In the genomic region with DNA sequence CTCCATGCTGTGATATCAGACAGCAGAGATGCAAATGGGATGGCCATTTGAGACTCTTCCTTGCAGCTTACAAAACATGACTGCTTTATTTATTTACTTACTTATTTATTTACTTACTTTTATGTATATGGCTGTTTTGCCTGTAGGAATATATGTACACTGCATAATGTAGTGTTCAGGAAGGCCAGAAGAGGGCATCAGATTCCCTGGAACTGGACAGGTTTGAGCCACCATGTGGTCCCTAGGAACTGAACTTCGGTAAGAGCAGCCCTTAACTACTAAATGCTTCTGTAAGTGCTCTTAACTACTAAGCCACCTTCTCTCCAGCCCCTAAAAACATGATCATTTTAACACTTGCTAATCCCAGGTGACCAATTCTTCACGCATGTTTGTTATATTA, we compare ENCODE assay signal across 10 mouse cellular contexts. TPM values are rescaled to one million over a fixed set of nuclear protein-coding genes. Genes with fewer than 3 reads are reported as not detected.
DNase-seq lines count a peak whose midpoint lies in the region; ATAC-seq and TF ChIP-seq lines count a peak whose summit lies in the region.
"Had no signal": no experiment of that assay in that cellular context is flagged by ENCODE, and none has a peak within 500 bp of the region (broad histone marks: within the 10 kb centered on the region; RNA-seq: fewer than 3 reads in every experiment).

No protein-coding gene starts in this region.

- DNase-seq in cerebellum, postnatal 10 days, result peak; percentile 67 to 69
- DNase-seq in cerebellum, adult 9-10 months, result no peak
- no peak for DNase-seq in left cerebral cortex, adult 2 months (ENCODE audit: extremely low spot score in 1 of 2, low spot score in 2 of 2)
- no peak for DNase-seq in left cerebral cortex, adult 18-20 months (ENCODE audit: low spot score in 2 of 2)
- peak; percentile 68 for DNase-seq in ZHBTc4 (ENCODE audit: low read depth, low spot score)
- no peak for DNase-seq in adrenal gland, postnatal 10 days
- no peak for DNase-seq in yolk sac, embryonic 10.5 days (ENCODE audit: low spot score)

- peak; percentile 53 for TF ChIP-seq CTCF in left cerebral cortex, adult 2 months (IDR thresholded peaks at IDR 0.05)

- H3K4me3 ChIP-seq in left cerebral cortex, adult 2 months, result no peak overlapping the region
- H3K4me3 ChIP-seq: heart, embryonic 12.5 days; neural tube, embryonic 12.5 days had no signal

- ATAC-seq in megakaryocyte, adult 5-6 weeks (ENCODE audit: poor library complexity, severe bottlenecking), result peak; percentile 52

- intact Hi-C loops in left cerebral cortex, adult 2 months (cut with DNase I), result loop anchor here (2.0 kb wide), 1 partner anchor 212 kb away; no protein-coding TSS in a partner anchor

- H3K27ac ChIP-seq in left cerebral cortex, adult 2 months, result no peak overlapping the region
- H3K27ac ChIP-seq: neural tube, embryonic 12.5 days had no signal

RNA-seq across cellular contexts. Expression of gene Htr6, which starts 2.9 kb away (rescaled TPM):
- 1 to 10 TPM; 5.9 to 6.9 TPM for total RNA-seq in left cerebral cortex, adult 2 months (2021)
- 1 to 10 TPM; 5.7 to 7.6 TPM for total RNA-seq in left cerebral cortex, adult 18-20 months (2021)
- total RNA-seq in megakaryocyte, adult 5-6 weeks (2015), result not detected in 2 replicates
- not detected in 2 replicates for total RNA-seq in megakaryocyte, adult 5-6 weeks (2017)
- total RNA-seq in adrenal gland, postnatal 10 days (2021), result under 1 TPM in 1 of 2 experiments, not detected in 1; 0.45 TPM

RNA-seq across cellular contexts. Expression of gene Nbl1, which starts 14.5 kb away (rescaled TPM):
- 10 to 100 TPM; 62.4 to 84.3 TPM for total RNA-seq in left cerebral cortex, adult 2 months (2021)
- 10 to 100 TPM; 62.6 to 66.6 TPM for total RNA-seq in left cerebral cortex, adult 18-20 months (2021)
- total RNA-seq in megakaryocyte, adult 5-6 weeks (2015), result not detected in 2 replicates
- 0.15 TPM in 1 of 2 replicates, not detected in the other for total RNA-seq in megakaryocyte, adult 5-6 weeks (2017)
- 10 to 100 TPM; 39.7 to 40.9 TPM for total RNA-seq in adrenal gland, postnatal 10 days (2021)

RNA-seq across cellular contexts. Expression of gene Minos1, which starts 52.6 kb away (rescaled TPM):
- 100 to 1,000 TPM; 197 TPM for total RNA-seq in left cerebral cortex, adult 2 months (2021)
- 100 to 1,000 TPM; 198 to 207 TPM for total RNA-seq in left cerebral cortex, adult 18-20 months (2021)
- total RNA-seq in megakaryocyte, adult 5-6 weeks (2015), result 318 and 395 TPM in 2 replicates
- 120 and 123 TPM in 2 replicates for total RNA-seq in megakaryocyte, adult 5-6 weeks (2017)
- total RNA-seq in adrenal gland, postnatal 10 days (2021), result 100 to 1,000 TPM; 572 to 632 TPM

Comparison
In these comparisons a context has a peak if more than half of its experiments do, and no peak if none do; other contexts are left out.
1. DNase-seq: peak in cerebellum, postnatal 10 days (2 of 2) and ZHBTc4 (single experiment); none in cerebellum, adult 9-10 months (single experiment), left cerebral cortex, adult 2 months (0 of 2), left cerebral cortex, adult 18-20 months (0 of 2), adrenal gland, postnatal 10 days (single experiment) and yolk sac, embryonic 10.5 days (single experiment).
2. RNA of gene Htr6, which starts 2.9 kb away (total RNA-seq): 5.7 to 7.6 TPM in left cerebral cortex, adult 18-20 months and 5.9 to 6.9 TPM in left cerebral cortex, adult 2 months; 0.45 TPM in adrenal gland, postnatal 10 days and not detected in megakaryocyte, adult 5-6 weeks; every median in the first group is over 4 times any median in the second.
3. RNA of gene Nbl1, which starts 14.5 kb away (total RNA-seq): 62.4 to 84.3 TPM in left cerebral cortex, adult 2 months, 62.6 to 66.6 TPM in left cerebral cortex, adult 18-20 months and 39.7 to 40.9 TPM in adrenal gland, postnatal 10 days; 0.15 TPM in megakaryocyte, adult 5-6 weeks; every median in the first group is over 10 times any median in the second.